In the genomic region with DNA sequence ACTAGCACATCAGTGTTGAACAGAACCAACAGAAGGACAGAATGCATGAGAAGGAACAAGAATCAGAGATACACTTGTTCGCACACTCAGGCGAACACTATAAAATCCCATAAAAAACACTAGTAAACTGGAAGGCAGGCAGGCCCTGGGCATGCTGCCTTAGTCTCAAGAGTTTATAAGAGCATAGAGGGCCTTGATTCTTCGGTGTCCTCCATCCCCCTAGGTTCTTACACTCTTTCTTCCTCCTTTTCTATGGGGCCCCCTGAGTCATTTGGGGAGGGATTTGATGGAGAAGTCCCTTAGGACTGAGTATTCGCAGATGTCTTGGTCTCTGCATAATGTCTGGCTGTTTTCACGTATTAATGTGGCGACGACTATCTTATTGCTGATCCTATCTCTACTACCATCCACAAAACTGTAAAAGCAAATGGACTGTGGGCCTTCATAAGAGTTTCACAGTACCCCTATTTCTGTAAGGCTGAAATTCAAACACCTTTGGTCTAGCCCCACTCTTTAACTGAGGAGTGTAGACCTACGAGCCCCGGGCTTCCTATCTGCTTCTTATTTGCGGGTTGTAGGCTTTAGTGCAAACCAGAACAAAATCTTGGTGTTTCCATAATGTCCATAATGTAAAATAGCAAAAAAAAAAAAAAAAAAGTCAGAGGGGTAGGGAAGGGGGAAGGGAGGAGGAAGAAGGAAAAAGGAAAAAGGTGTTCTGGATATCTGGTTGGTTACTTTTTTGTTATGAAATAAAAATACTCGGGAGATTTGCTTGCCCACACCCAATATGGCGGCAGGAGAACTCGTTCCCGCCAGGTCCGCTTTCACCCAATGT, we compare ENCODE assay signal across 8 mouse cellular contexts. TPM values are rescaled to one million over a fixed set of nuclear protein-coding genes. Genes with fewer than 3 reads are reported as not detected.
DNase-seq lines count a peak whose midpoint lies in the region; ATAC-seq and TF ChIP-seq lines count a peak whose summit lies in the region.

No protein-coding gene starts in this region.

- H3K27ac ChIP-seq in cerebellum, adult 2 months (ENCODE audit: insufficient read depth, low read length) = no peak overlapping the region
- H3K27ac ChIP-seq in limb, embryonic 11.5 days (replicated peaks; ENCODE audit: low read depth, low read length) = no peak overlapping the region
- H3K27ac ChIP-seq in stomach, embryonic 15.5 days = no peak overlapping the region

- H3K9ac ChIP-seq in limb, embryonic 11.5 days (ENCODE audit: low read length) = no peak overlapping the region; the same call in 1 of the 2 replicates
- H3K9ac ChIP-seq in stomach, embryonic 15.5 days = no peak overlapping the region

- H3K36me3 ChIP-seq in megakaryocyte, embryonic 14.5 days (replicated peaks; ENCODE audit: low read length) = peaks cover 39% of the 10 kb centered on the region
- peaks cover 5% of the 10 kb centered on the region; the same call in 1 of the 2 replicates for H3K36me3 ChIP-seq in limb, embryonic 11.5 days (ENCODE audit: control insufficient read depth, insufficient read depth, low read length)
- H3K36me3 ChIP-seq in stomach, embryonic 15.5 days = peaks cover 6% of the 10 kb centered on the region

- H3K27me3 ChIP-seq in cerebellum, adult 2 months (ENCODE audit: control insufficient read depth, insufficient read depth, low read length) = no peaks in the 10 kb centered on the region
- H3K27me3 ChIP-seq in megakaryocyte, embryonic 14.5 days (replicated peaks) = no peaks in the 10 kb centered on the region
- H3K27me3 ChIP-seq in limb, embryonic 11.5 days (ENCODE audit: control insufficient read depth, insufficient read depth, low read length) = no peaks in the 10 kb centered on the region; the same call in 1 of the 2 replicates
- H3K27me3 ChIP-seq in stomach, embryonic 15.5 days (replicated peaks) = no peaks in the 10 kb centered on the region

- H3K9me3 ChIP-seq in megakaryocyte, embryonic 14.5 days = no peaks in the 10 kb centered on the region
- H3K9me3 ChIP-seq in limb, embryonic 11.5 days (ENCODE audit: control insufficient read depth, low read length) = no peaks in the 10 kb centered on the region
- no peaks in the 10 kb centered on the region for H3K9me3 ChIP-seq in stomach, embryonic 15.5 days

- ATAC-seq in megakaryocyte, adult 5-6 weeks (ENCODE audit: poor library complexity, severe bottlenecking) = no peak
- ATAC-seq in limb, embryonic 11.5 days (ENCODE audit: insufficient number of reproducible peaks, low FRiP score, low TSS enrichment, low read depth) = no peak
- ATAC-seq in stomach, embryonic 15.5 days (ENCODE audit: insufficient read depth, low FRiP score, low read depth) = no peak

- TF ChIP-seq CTCF in cerebellum, adult 2 months (IDR thresholded peaks at IDR 0.05; ENCODE audit: borderline replicate concordance, insufficient read depth, low read depth, low read length) = no peak

- WGBS in cerebellum, adult 2 months = 53% methylated on average over 15 of the region's 15 CpGs
- 53% methylated on average over 15 of the region's 15 CpGs for WGBS in limb, embryonic 11.5 days
- WGBS in stomach, embryonic 15.5 days = 51% methylated on average over 15 of the region's 15 CpGs

- no peak overlapping the region for H3K4me2 ChIP-seq in limb, embryonic 11.5 days (ENCODE audit: low read depth, severe bottlenecking)
- H3K4me2 ChIP-seq in stomach, embryonic 15.5 days = peak overlapping the region; percentile 32

- no peak for DNase-seq in cerebellum, adult 2 months
- no peak for DNase-seq in cerebellum, postnatal 25 days
- DNase-seq in limb, embryonic 11.5 days (ENCODE audit: low spot score) = peak; percentile 24
- DNase-seq in left cerebral cortex, postnatal 4 days = no peak
- no peak for DNase-seq in spleen, postnatal 36 days (ENCODE audit: low spot score in 2 of 2)

- peak overlapping the region; percentile 12 for H3K4me3 ChIP-seq in cerebellum, adult 2 months (replicated peaks; ENCODE audit: insufficient read depth, low read depth, low read length)
- H3K4me3 ChIP-seq in megakaryocyte, embryonic 14.5 days (replicated peaks) = peak overlapping the region; percentile 96
- peak overlapping the region; percentile 90 for H3K4me3 ChIP-seq in limb, embryonic 11.5 days (ENCODE audit: low read depth, low read length)
- H3K4me3 ChIP-seq in stomach, embryonic 15.5 days (replicated peaks) = peak overlapping the region; percentile 84; the same call in 1 of the 2 replicates

- intact Hi-C loops in left cerebral cortex, postnatal 4 days (cut with DNase I) = no loop called here

- TF ChIP-seq POLR2A in cerebellum, adult 2 months (IDR thresholded peaks at IDR 0.05; ENCODE audit: borderline replicate concordance, insufficient read depth, low read length) = no peak

- no peaks in the 10 kb centered on the region for H3K4me1 ChIP-seq in cerebellum, adult 2 months (ENCODE audit: control insufficient read depth, insufficient read depth, low read length)
- peaks cover 27% of the 10 kb centered on the region for H3K4me1 ChIP-seq in megakaryocyte, embryonic 14.5 days
- no peaks in the 10 kb centered on the region; the same call in 1 of the 2 replicates for H3K4me1 ChIP-seq in limb, embryonic 11.5 days (ENCODE audit: control insufficient read depth, insufficient read depth, low read length)
- H3K4me1 ChIP-seq in stomach, embryonic 15.5 days = peaks cover 11% of the 10 kb centered on the region; the same call in 1 of the 2 replicates

RNA-seq across cellular contexts. Expression of a gene that starts 0.5 kb away (rescaled TPM):
- 17.0 and 20.0 TPM in 2 replicates for polyA plus RNA-seq in cerebellum, adult 2 months (2012; rRNA removed)
- polyA plus RNA-seq in megakaryocyte, embryonic 14.5 days (2012; ENCODE audit: insufficient read depth, low replicate concordance) = 13.8 and 46.6 TPM in 2 replicates
- 161 and 172 TPM in 2 replicates for total RNA-seq in megakaryocyte, adult 5-6 weeks (2015)
- total RNA-seq in megakaryocyte, adult 5-6 weeks (2017) = 413 and 515 TPM in 2 replicates
- polyA plus RNA-seq in limb, embryonic 11.5 days (2014; fragmentation: Nextera tagmentation; extraction: Ambion mirVana) = 261 and 275 TPM in 2 replicates
- polyA plus RNA-seq in stomach, embryonic 15.5 days (2015; fragmentation: Nextera tagmentation; extraction: Ambion mirVana) = 133 and 138 TPM in 2 replicates
- total RNA-seq in left cerebral cortex, postnatal 4 days (2021) = 10 to 100 TPM; 24.8 to 25.0 TPM

RNA-seq across cellular contexts. Expression of a gene that starts 40.4 kb away (rescaled TPM):
- not detected in 2 replicates for polyA plus RNA-seq in cerebellum, adult 2 months (2012; rRNA removed)
- not detected in 2 replicates for polyA plus RNA-seq in megakaryocyte, embryonic 14.5 days (2012; ENCODE audit: insufficient read depth, low replicate concordance)
- not detected in 2 replicates for total RNA-seq in megakaryocyte, adult 5-6 weeks (2015)
- total RNA-seq in megakaryocyte, adult 5-6 weeks (2017) = not detected in 2 replicates
- polyA plus RNA-seq in limb, embryonic 11.5 days (2014; fragmentation: Nextera tagmentation; extraction: Ambion mirVana) = 0.23 and 0.56 TPM in 2 replicates
- 0.41 and 0.53 TPM in 2 replicates for polyA plus RNA-seq in stomach, embryonic 15.5 days (2015; fragmentation: Nextera tagmentation; extraction: Ambion mirVana)
- total RNA-seq in left cerebral cortex, postnatal 4 days (2021) = not detected

RNA-seq across cellular contexts. Expression of a gene that starts 47.1 kb away (rescaled TPM):
- not detected in 2 replicates for polyA plus RNA-seq in cerebellum, adult 2 months (2012; rRNA removed)
- polyA plus RNA-seq in megakaryocyte, embryonic 14.5 days (2012; ENCODE audit: insufficient read depth, low replicate concordance) = not detected in 2 replicates
- total RNA-seq in megakaryocyte, adult 5-6 weeks (2015) = not detected in 2 replicates
- total RNA-seq in megakaryocyte, adult 5-6 weeks (2017) = 0.04 TPM in 1 of 2 replicates, not detected in the other
- 0.05 and 0.09 TPM in 2 replicates for polyA plus RNA-seq in limb, embryonic 11.5 days (2014; fragmentation: Nextera tagmentation; extraction: Ambion mirVana)
- 0.04 TPM in 2 replicates for polyA plus RNA-seq in stomach, embryonic 15.5 days (2015; fragmentation: Nextera tagmentation; extraction: Ambion mirVana)
- total RNA-seq in left cerebral cortex, postnatal 4 days (2021) = not detected

RNA-seq across cellular contexts. Expression of a gene that starts 58.3 kb away (rescaled TPM):
- not detected in 2 replicates for polyA plus RNA-seq in cerebellum, adult 2 months (2012; rRNA removed)
- not detected in 2 replicates for polyA plus RNA-seq in megakaryocyte, embryonic 14.5 days (2012; ENCODE audit: insufficient read depth, low replicate concordance)
- total RNA-seq in megakaryocyte, adult 5-6 weeks (2015) = not detected in 2 replicates
- total RNA-seq in megakaryocyte, adult 5-6 weeks (2017) = not detected in 2 replicates
- polyA plus RNA-seq in limb, embryonic 11.5 days (2014; fragmentation: Nextera tagmentation; extraction: Ambion mirVana) = 0.39 TPM in 1 of 2 replicates, not detected in the other
- not detected in 2 replicates for polyA plus RNA-seq in stomach, embryonic 15.5 days (2015; fragmentation: Nextera tagmentation; extraction: Ambion mirVana)
- not detected for total RNA-seq in left cerebral cortex, postnatal 4 days (2021)

Comparison
In these comparisons a context has a peak if more than half of its experiments do, and no peak if none do; other contexts are left out.
1. H3K4me3 ChIP-seq: peak in every context shown above with its lines; median percentile 96 in megakaryocyte, embryonic 14.5 days; 90 in limb, embryonic 11.5 days; 84 in stomach, embryonic 15.5 days; 12 in cerebellum, adult 2 months.